Mouse (Mus musculus): ENCODE results near the gene Tle1. TPM values are rescaled to one million over a fixed set of nuclear protein-coding genes. Genes with fewer than 3 reads are reported as not detected.

The Tle1 gene
- polyA plus RNA-seq, 1 experiment = 45.4 TPM

DNA sequence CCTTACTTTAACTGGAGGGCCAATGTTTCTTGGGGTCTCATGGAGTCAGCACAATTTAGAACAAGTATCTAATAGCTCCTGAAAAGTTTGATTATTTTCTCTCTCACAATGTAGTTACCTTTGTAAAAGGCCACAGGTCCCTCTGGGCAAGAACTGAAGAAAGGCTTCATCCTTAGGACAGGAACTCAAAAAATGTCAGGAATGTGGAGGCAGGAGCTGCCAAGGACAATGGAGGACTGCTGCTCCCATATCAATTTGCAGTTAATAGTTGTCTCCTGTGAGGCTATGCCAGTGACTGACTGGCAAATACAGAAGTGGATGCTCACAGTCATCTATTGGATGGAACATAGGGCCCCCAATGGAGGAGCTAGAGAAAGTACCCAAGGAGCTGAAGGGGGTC is 96.5 kb downstream of the Tle1 start:
- Histone ChIP-seq H3K4me3 (ENCODE audit: insufficient read depth, low read length) (no peak overlapping the region), H3K4me1 (ENCODE audit: control insufficient read depth, insufficient read depth, low read length) (no peaks in the 10 kb centered on the region), H3K27ac (ENCODE audit: insufficient read depth, low read length) (no peak overlapping the region)
- no peak for TF ChIP-seq POLR2A (IDR thresholded peaks at IDR 0.05; ENCODE audit: extremely low read depth, insufficient read depth, low read length)
- no peak for TF ChIP-seq CTCF (IDR thresholded peaks at IDR 0.05; ENCODE audit: extremely low read depth, insufficient read depth, low read length)

DNA sequence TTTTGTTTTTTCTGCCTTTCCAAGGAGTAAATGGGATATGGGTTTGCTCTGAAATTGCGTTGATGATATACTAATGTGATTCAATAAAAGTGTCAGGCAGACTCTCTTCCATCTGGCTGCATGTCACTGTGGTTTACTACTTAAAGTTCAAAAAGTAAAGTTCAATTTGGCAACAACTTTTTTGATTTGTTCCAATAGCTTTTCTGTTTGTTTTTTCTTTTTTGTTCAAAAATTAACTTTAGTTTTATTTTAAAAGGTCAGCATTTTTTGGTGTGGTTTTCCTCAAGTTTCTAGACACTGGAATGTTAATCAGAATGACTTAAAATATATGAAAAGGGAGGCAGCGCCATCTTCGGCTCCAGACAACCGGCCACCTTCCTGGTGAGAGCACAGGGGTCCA is 112.9 kb downstream of the Tle1 start:
- no peak overlapping the region for H3K27ac ChIP-seq (ENCODE audit: insufficient read depth, low read length)
- no peaks in the 10 kb centered on the region for H3K4me1 ChIP-seq (ENCODE audit: control insufficient read depth, insufficient read depth, low read length)
- H3K4me3 ChIP-seq (ENCODE audit: insufficient read depth, low read length) = no peak overlapping the region
- no peak for TF ChIP-seq POLR2A (IDR thresholded peaks at IDR 0.05; ENCODE audit: extremely low read depth, insufficient read depth, low read length)
- no peak for TF ChIP-seq CTCF (IDR thresholded peaks at IDR 0.05; ENCODE audit: extremely low read depth, insufficient read depth, low read length)

DNA sequence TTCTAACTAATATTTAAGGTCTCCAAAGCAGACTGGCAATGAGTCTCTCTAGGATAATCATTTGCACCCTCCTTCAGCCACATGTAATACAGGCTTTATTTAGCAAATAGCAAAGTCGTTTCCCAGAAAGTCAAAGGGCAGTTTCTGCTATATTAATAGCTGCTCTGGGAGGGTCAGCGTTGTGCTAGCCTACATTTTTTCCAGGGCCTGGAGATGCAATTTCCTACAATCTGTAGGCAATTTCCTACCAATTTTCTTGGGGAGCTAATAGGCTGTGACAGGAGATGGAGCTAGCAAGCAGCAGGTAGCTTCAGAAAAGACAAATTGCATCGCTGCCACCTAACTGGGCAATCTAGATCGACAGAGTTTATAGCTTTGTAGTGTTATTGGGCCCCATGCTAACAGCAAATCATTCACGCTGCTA is 131.6 kb downstream of the Tle1 start:
- TF ChIP-seq POLR2A (IDR thresholded peaks at IDR 0.05; ENCODE audit: extremely low read depth, insufficient read depth, low read length) = no peak
- TF ChIP-seq CTCF (IDR thresholded peaks at IDR 0.05; ENCODE audit: extremely low read depth, insufficient read depth, low read length) = no peak
- Histone ChIP-seq H3K27ac (ENCODE audit: insufficient read depth, low read length) (no peak overlapping the region), H3K4me3 (ENCODE audit: insufficient read depth, low read length) (no peak overlapping the region), H3K4me1 (ENCODE audit: control insufficient read depth, insufficient read depth, low read length) (no peaks in the 10 kb centered on the region)

- TF ChIP-seq POLR2A (IDR thresholded peaks at IDR 0.05; ENCODE audit: extremely low read depth, insufficient read depth, low read length) (no peak), CTCF (IDR thresholded peaks at IDR 0.05; ENCODE audit: extremely low read depth, insufficient read depth, low read length) (no peak)
- H3K4me3 ChIP-seq (ENCODE audit: insufficient read depth, low read length) = no peak overlapping the region
- H3K4me1 ChIP-seq (ENCODE audit: control insufficient read depth, insufficient read depth, low read length) = no peaks in the 10 kb centered on the region
- H3K27ac ChIP-seq (ENCODE audit: insufficient read depth, low read length) = no peak overlapping the region
These were observed 132.8 kb downstream of the Tle1 start for GRCm38 (mm10) chr4:72067937-72068336.
